Comparison of ENCODE assay signal across 23 mouse cellular contexts in the genomic region with DNA sequence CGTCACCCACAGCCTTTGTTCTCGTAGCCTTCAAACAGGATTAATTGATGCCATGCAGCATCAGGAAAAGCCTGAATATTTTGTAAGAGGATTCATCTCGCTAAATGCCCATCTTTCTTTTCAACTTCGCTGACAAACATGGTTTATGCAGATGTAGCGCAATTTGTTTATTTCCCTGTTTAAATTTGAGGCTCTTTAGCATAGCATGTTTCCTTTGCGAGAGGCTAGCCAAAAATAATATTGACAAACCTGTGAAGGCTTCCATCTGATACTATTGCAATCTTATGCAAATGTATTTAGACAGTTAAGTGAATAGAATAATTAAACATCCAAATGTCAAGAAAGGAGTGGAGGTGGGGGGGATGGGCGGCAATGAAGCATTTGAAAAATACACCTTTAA.
DNase-seq lines count a peak whose midpoint lies in the region; ATAC-seq and TF ChIP-seq lines count a peak whose summit lies in the region.
"Had no signal": no experiment of that assay in that cellular context is flagged by ENCODE, and none has a peak within 500 bp of the region (broad histone marks: within the 10 kb centered on the region; RNA-seq: fewer than 3 reads in every experiment).

No protein-coding gene starts in this region.

- 60% methylated on average over 7 of the region's 7 CpGs for WGBS in forebrain, embryonic 13.5 days
- WGBS in forebrain, embryonic 10.5 days: 87% methylated on average over 7 of the region's 7 CpGs
- 61% methylated on average over 7 of the region's 7 CpGs for WGBS in kidney, embryonic 14.5 days
- WGBS in lung, embryonic 15.5 days: 69% methylated on average over 7 of the region's 7 CpGs

- in situ Hi-C loops in ES-E14 (cut with MboI; ENCODE audit: low sequenced_read_pairs in 2 of 2, unreplicated experiment in 2 of 2): no loop called here

- H3K9me3 ChIP-seq in forebrain, embryonic 13.5 days (replicated peaks): no peaks in the 10 kb centered on the region
- no peaks in the 10 kb centered on the region for H3K9me3 ChIP-seq in forebrain, embryonic 10.5 days
- H3K9me3 ChIP-seq in kidney, embryonic 14.5 days (ENCODE audit: control insufficient read depth, low read length): no peaks in the 10 kb centered on the region
- no peaks in the 10 kb centered on the region for H3K9me3 ChIP-seq in lung, embryonic 15.5 days
- no peaks in the 10 kb centered on the region for H3K9me3 ChIP-seq in ES-E14 (ENCODE audit: control insufficient read depth, insufficient read depth, low read depth, low read length)
- H3K9me3 ChIP-seq: embryonic facial prominence, embryonic 12.5 days; heart, embryonic 10.5 days; hindbrain, embryonic 12.5 days had no signal

- no peak overlapping the region for H3K4me2 ChIP-seq in forebrain, embryonic 13.5 days
- no peak overlapping the region for H3K4me2 ChIP-seq in kidney, embryonic 14.5 days (replicated peaks; ENCODE audit: low read depth, low read length)
- no peak overlapping the region for H3K4me2 ChIP-seq in lung, embryonic 15.5 days
- H3K4me2 ChIP-seq: embryonic facial prominence, embryonic 12.5 days; hindbrain, embryonic 12.5 days had no signal

- H3K27ac ChIP-seq in forebrain, embryonic 13.5 days: no peak overlapping the region
- H3K27ac ChIP-seq in forebrain, embryonic 10.5 days: no peak overlapping the region
- H3K27ac ChIP-seq in kidney, embryonic 14.5 days (ENCODE audit: low read depth, low read length): peak overlapping the region; percentile 76; the same call in 1 of the 2 replicates
- H3K27ac ChIP-seq in lung, embryonic 15.5 days: peak overlapping the region; percentile 62
- peak overlapping the region; percentile 87; the same call in 1 of the 2 replicates for H3K27ac ChIP-seq in ES-E14 (ENCODE audit: insufficient read depth, low read depth, low read length, poor library complexity, severe bottlenecking)
- H3K27ac ChIP-seq: embryonic facial prominence, embryonic 12.5 days; heart, embryonic 10.5 days; hindbrain, embryonic 12.5 days had no signal

- H3K9ac ChIP-seq in forebrain, embryonic 13.5 days: no peak overlapping the region
- no peak overlapping the region for H3K9ac ChIP-seq in kidney, embryonic 14.5 days (ENCODE audit: low read depth, low read length)
- H3K9ac ChIP-seq in lung, embryonic 15.5 days: no peak overlapping the region
- no peak overlapping the region for H3K9ac ChIP-seq in ES-E14 (ENCODE audit: insufficient read depth, low read depth, low read length, poor library complexity, severe bottlenecking)
- H3K9ac ChIP-seq: embryonic facial prominence, embryonic 12.5 days; hindbrain, embryonic 12.5 days had no signal

- H3K36me3 ChIP-seq in forebrain, embryonic 13.5 days (ENCODE audit: poor library complexity, severe bottlenecking): no peaks in the 10 kb centered on the region
- H3K36me3 ChIP-seq in forebrain, embryonic 10.5 days (replicated peaks): peaks cover 12% of the 10 kb centered on the region
- H3K36me3 ChIP-seq in kidney, embryonic 14.5 days (ENCODE audit: control insufficient read depth, insufficient read depth, low read length): no peaks in the 10 kb centered on the region
- no peaks in the 10 kb centered on the region for H3K36me3 ChIP-seq in lung, embryonic 15.5 days
- H3K36me3 ChIP-seq in ES-E14 (ENCODE audit: control insufficient read depth, insufficient read depth, low read length, poor library complexity, severe bottlenecking): peaks cover 3% of the 10 kb centered on the region; the same call in 1 of the 2 replicates
- H3K36me3 ChIP-seq: embryonic facial prominence, embryonic 12.5 days; heart, embryonic 10.5 days; hindbrain, embryonic 12.5 days had no signal

- no peak overlapping the region for H3K4me3 ChIP-seq in forebrain, embryonic 13.5 days
- H3K4me3 ChIP-seq in forebrain, embryonic 10.5 days: no peak overlapping the region
- H3K4me3 ChIP-seq in kidney, embryonic 14.5 days (ENCODE audit: low read length): no peak overlapping the region
- H3K4me3 ChIP-seq in lung, embryonic 15.5 days: no peak overlapping the region
- no peak overlapping the region for H3K4me3 ChIP-seq in ES-E14 (ENCODE audit: insufficient read depth in 1 of 2, low read depth in 1 of 2, low read length in 2 of 2, poor library complexity in 1 of 2, severe bottlenecking in 1 of 2)
- H3K4me3 ChIP-seq: embryonic facial prominence, embryonic 12.5 days; gastrocnemius, adult 2 months; heart, embryonic 10.5 days; hindbrain, embryonic 12.5 days had no signal

- 0 out of 2 replicates have a peak, but pooled peaks have one; percentile 38 for ATAC-seq in forebrain, embryonic 13.5 days
- ATAC-seq in kidney, embryonic 14.5 days (ENCODE audit: low FRiP score, low TSS enrichment): no peak
- ATAC-seq in lung, embryonic 15.5 days (ENCODE audit: borderline replicate concordance, extremely low read depth, low FRiP score, low TSS enrichment): no peak
- ATAC-seq: hindbrain, embryonic 16.5 days; inflammation-experienced regulatory T-cells, adult 6 months had no signal

- peaks cover 11% of the 10 kb centered on the region; the same call in 1 of the 2 replicates for H3K4me1 ChIP-seq in forebrain, embryonic 13.5 days
- H3K4me1 ChIP-seq in forebrain, embryonic 10.5 days: peaks cover 23% of the 10 kb centered on the region
- peaks cover 54% of the 10 kb centered on the region for H3K4me1 ChIP-seq in kidney, embryonic 14.5 days (ENCODE audit: control insufficient read depth, insufficient read depth, low read length)
- peaks cover 56% of the 10 kb centered on the region for H3K4me1 ChIP-seq in lung, embryonic 15.5 days
- H3K4me1 ChIP-seq in ES-E14 (ENCODE audit: control insufficient read depth in 2 of 2, insufficient read depth in 2 of 2, low read length in 2 of 2, poor library complexity in 1 of 2): peaks cover 16 to 27% of the 10 kb centered on the region in 2 experiments

- DNase-seq in forebrain, embryonic 10.5 days (ENCODE audit: extremely low spot score, low spot score): no peak
- no peak for DNase-seq in kidney, adult 9 months
- no peak for DNase-seq in lung, adult 18-20 months
- DNase-seq in ES-E14 (ENCODE audit: low read depth, low spot score): no peak
- DNase-seq in gastrocnemius, postnatal 10 days: no peak
- DNase-seq: adrenal gland, adult 2 months; adrenal gland, postnatal 25 days; cerebellum, adult 2 months; cerebellum, postnatal 10 days; embryo, embryonic 11 days; gastrocnemius, adult 2 months; gastrocnemius, postnatal 36 days; heart, adult 18-20 months; heart, postnatal 10 days; heart, postnatal 4 days had no signal

- H3K27me3 ChIP-seq in forebrain, embryonic 13.5 days: no peaks in the 10 kb centered on the region
- no peaks in the 10 kb centered on the region for H3K27me3 ChIP-seq in forebrain, embryonic 10.5 days (ENCODE audit: poor library complexity, severe bottlenecking)
- no peaks in the 10 kb centered on the region for H3K27me3 ChIP-seq in kidney, embryonic 14.5 days (ENCODE audit: control insufficient read depth, insufficient read depth, low read length)
- H3K27me3 ChIP-seq in lung, embryonic 15.5 days: no peaks in the 10 kb centered on the region
- H3K27me3 ChIP-seq: embryonic facial prominence, embryonic 12.5 days; hindbrain, embryonic 12.5 days had no signal

TF ChIP-seq in ES-E14, 5 proteins besides CTCF, POLR2A, EP300 and RAD21:
- TF ChIP-seq ZNF384 (IDR thresholded peaks at IDR 0.05; ENCODE audit: low read depth, low read length): no peak
- no peak for TF ChIP-seq MAFK (IDR thresholded peaks at IDR 0.05; ENCODE audit: insufficient read depth, low read depth, low read length)
- TF ChIP-seq ZC3H11A (IDR thresholded peaks at IDR 0.05; ENCODE audit: borderline replicate concordance, low read depth, low read length): no peak

Comparison
In these comparisons a context has a peak if more than half of its experiments do, and no peak if none do; other contexts are left out.
1. H3K27ac ChIP-seq: peak in kidney, embryonic 14.5 days (single experiment), lung, embryonic 15.5 days (single experiment) and ES-E14 (single experiment); none in forebrain, embryonic 13.5 days (single experiment) and forebrain, embryonic 10.5 days (single experiment).